Mouse (Mus musculus): Measurements from ENCODE around the gene Cyp27b1. TPM values are rescaled to one million over a fixed set of nuclear protein-coding genes. Genes with fewer than 3 reads are reported as not detected.
A peak's percentile ranks its signal among the peaks of the same experiment; 100 is the strongest.

Gene Cyp27b1
- polyA plus RNA-seq, 1 experiment from 2014 or later: 0.23 TPM

DNA sequence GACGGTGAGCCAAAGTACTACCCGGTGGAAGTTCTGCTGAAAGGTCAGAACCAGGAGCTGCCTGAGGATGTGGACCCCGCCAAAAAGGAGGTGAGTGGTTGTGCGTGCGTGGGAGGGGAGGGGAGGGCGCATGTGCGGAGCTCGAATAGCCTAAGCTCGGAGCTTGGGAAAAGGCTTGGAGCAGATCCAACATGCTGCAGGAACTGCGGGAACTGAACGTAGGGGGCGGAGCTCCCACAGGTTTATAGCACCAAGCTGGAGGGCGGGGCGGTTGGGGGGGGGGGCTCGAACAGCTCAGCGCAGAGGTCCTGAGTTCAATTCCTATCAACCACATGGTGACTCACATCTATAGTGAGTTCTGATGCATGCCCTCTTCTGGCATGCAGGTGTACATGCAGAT lies 29.6 kb upstream of the Cyp27b1 start:
- H3K4me1 ChIP-seq (replicated peaks; ENCODE audit: control insufficient read depth, insufficient read depth, low read length): no peaks in the 10 kb centered on the region
- no peak overlapping the region for H3K9ac ChIP-seq (ENCODE audit: low read length)
- H3K27me3 ChIP-seq (ENCODE audit: control insufficient read depth, insufficient read depth, low read length): no peaks in the 10 kb centered on the region
- no peak for DNase-seq (ENCODE audit: low spot score)
- WGBS: 81% methylated on average over 16 of the region's 16 CpGs
- H3K36me3 ChIP-seq (ENCODE audit: control insufficient read depth, insufficient read depth, low read length): no peaks in the 10 kb centered on the region; the same call in 1 of the 2 replicates
- H3K9me3 ChIP-seq (ENCODE audit: control insufficient read depth, low read length): no peaks in the 10 kb centered on the region
- H3K4me2 ChIP-seq (ENCODE audit: low read depth, low read length, severe bottlenecking): no peak overlapping the region
- no peak overlapping the region for H3K27ac ChIP-seq (ENCODE audit: low read depth, low read length)
- H3K4me3 ChIP-seq (ENCODE audit: low read depth, low read length): no peak overlapping the region
- ATAC-seq (replicated peaks; ENCODE audit: low FRiP score): no peak

GRCm38 (mm10) chr10:127030336-127031296 lies 17.4 kb upstream of the Cyp27b1 start, which contains the start of gene Tsfm:
Gene Tsfm, minus strand, starts transcription at chr10:127030840.
- H3K27ac ChIP-seq (ENCODE audit: low read depth, low read length): peak within 1 kb of the TSS; percentile 66; the same call in 1 of the 2 replicates
- WGBS: 6% methylated on average over 55 of the region's 56 CpGs
- peaks cover 2% of the 10 kb centered on the region; the same call in 1 of the 2 replicates for H3K36me3 ChIP-seq (ENCODE audit: control insufficient read depth, insufficient read depth, low read length)
- peak within 1 kb of the TSS; percentile 93 for H3K9ac ChIP-seq (ENCODE audit: low read length)
- peak within 1 kb of the TSS; percentile 79 for H3K4me2 ChIP-seq (ENCODE audit: low read depth, low read length, severe bottlenecking)
- peak within 1 kb of the TSS; percentile 59 for H3K4me3 ChIP-seq (ENCODE audit: low read depth, low read length)
- ATAC-seq (replicated peaks; ENCODE audit: low FRiP score): peak; percentile 86
- H3K9me3 ChIP-seq (ENCODE audit: control insufficient read depth, low read length): no peaks in the 10 kb centered on the region
- peaks cover 4% of the 10 kb centered on the region for H3K4me1 ChIP-seq (replicated peaks; ENCODE audit: control insufficient read depth, insufficient read depth, low read length)
- DNase-seq (ENCODE audit: low spot score): peak; percentile 94
- no peaks in the 10 kb centered on the region for H3K27me3 ChIP-seq (ENCODE audit: control insufficient read depth, insufficient read depth, low read length)

DNA sequence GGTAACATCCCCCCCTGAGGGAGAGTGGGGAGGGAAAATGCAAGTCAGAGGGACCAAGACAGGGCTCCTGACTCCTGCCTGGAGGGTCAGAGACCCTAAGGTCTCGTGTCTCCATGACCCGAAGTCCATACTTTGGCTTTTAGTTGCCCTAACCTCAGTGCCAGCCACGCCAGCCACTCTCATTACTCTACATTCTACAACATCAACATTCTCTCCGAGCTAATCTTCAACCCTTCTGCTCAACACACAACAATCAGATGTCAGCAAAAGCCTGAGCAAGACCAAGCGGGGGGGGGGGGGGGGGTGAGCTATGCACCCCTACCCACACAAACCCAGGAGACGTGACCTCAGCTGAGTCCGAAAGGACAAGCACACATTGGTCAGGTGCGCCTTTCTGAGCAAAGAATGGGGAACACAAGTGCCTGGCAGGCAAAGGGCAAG lies 14.7 kb upstream of the Cyp27b1 start:
- no peak overlapping the region for H3K27ac ChIP-seq (ENCODE audit: low read depth, low read length)
- no peaks in the 10 kb centered on the region for H3K9me3 ChIP-seq (ENCODE audit: control insufficient read depth, low read length)
- no peak overlapping the region for H3K4me3 ChIP-seq (ENCODE audit: low read depth, low read length)
- no peaks in the 10 kb centered on the region; the same call in 1 of the 2 replicates for H3K36me3 ChIP-seq (ENCODE audit: control insufficient read depth, insufficient read depth, low read length)
- H3K4me2 ChIP-seq (ENCODE audit: low read depth, low read length, severe bottlenecking): no peak overlapping the region
- 83% methylated on average over 8 of the region's 8 CpGs for WGBS
- no peak overlapping the region for H3K9ac ChIP-seq (ENCODE audit: low read length)
- ATAC-seq (replicated peaks; ENCODE audit: low FRiP score) (no peak), DNase-seq (ENCODE audit: low spot score) (no peak)
- H3K27me3 ChIP-seq (ENCODE audit: control insufficient read depth, insufficient read depth, low read length): no peaks in the 10 kb centered on the region
- peaks cover 4% of the 10 kb centered on the region for H3K4me1 ChIP-seq (replicated peaks; ENCODE audit: control insufficient read depth, insufficient read depth, low read length)

- ATAC-seq (replicated peaks; ENCODE audit: low FRiP score): no peak
- Histone ChIP-seq H3K4me2 (ENCODE audit: low read depth, low read length, severe bottlenecking) (no peak overlapping the region), H3K27ac (ENCODE audit: low read depth, low read length) (no peak overlapping the region), H3K27me3 (ENCODE audit: control insufficient read depth, insufficient read depth, low read length) (peaks cover 2% of the 10 kb centered on the region; the same call in 1 of the 2 replicates), H3K9me3 (ENCODE audit: control insufficient read depth, low read length) (no peaks in the 10 kb centered on the region), H3K36me3 (ENCODE audit: control insufficient read depth, insufficient read depth, low read length) (no peaks in the 10 kb centered on the region), H3K4me1 (replicated peaks; ENCODE audit: control insufficient read depth, insufficient read depth, low read length) (no peaks in the 10 kb centered on the region), H3K4me3 (ENCODE audit: low read depth, low read length) (no peak overlapping the region), H3K9ac (ENCODE audit: low read length) (no peak overlapping the region)
- WGBS: 84% methylated on average over 12 of the region's 12 CpGs
- DNase-seq (ENCODE audit: low spot score): no peak
Observed at GRCm38 (mm10) chr10:127036273-127036672, 11.8 kb upstream of the Cyp27b1 start.

DNA sequence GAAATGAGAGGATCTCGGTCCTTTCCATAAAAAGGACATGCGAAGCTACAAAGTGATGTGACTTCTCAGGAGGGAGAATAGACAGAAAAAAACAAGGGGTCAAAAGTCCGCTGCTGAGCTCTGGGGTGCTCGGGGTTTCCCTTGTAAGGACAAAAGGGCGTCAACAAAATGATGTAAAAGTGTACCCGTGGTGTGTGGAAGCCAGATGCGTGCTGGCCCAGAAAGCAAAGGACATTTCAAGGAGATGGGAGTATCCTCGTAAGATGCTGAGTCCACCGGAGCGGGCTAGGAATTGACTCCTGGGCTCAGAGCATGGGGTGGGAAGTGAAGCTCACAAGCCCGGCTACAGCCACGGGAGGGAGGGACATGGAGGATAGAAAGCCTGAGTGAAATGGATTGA lies 10.4 kb upstream of the Cyp27b1 start:
- H3K27me3 ChIP-seq (ENCODE audit: control insufficient read depth, insufficient read depth, low read length): peaks cover 2% of the 10 kb centered on the region; the same call in 1 of the 2 replicates
- H3K4me2 ChIP-seq (ENCODE audit: low read depth, low read length, severe bottlenecking): no peak overlapping the region
- no peaks in the 10 kb centered on the region for H3K36me3 ChIP-seq (ENCODE audit: control insufficient read depth, insufficient read depth, low read length)
- no peak overlapping the region for H3K9ac ChIP-seq (ENCODE audit: low read length)
- WGBS: 72% methylated on average over 12 of the region's 12 CpGs
- DNase-seq (ENCODE audit: low spot score): no peak
- no peak for ATAC-seq (replicated peaks; ENCODE audit: low FRiP score)
- H3K4me1 ChIP-seq (replicated peaks; ENCODE audit: control insufficient read depth, insufficient read depth, low read length): no peaks in the 10 kb centered on the region
- no peaks in the 10 kb centered on the region for H3K9me3 ChIP-seq (ENCODE audit: control insufficient read depth, low read length)
- H3K4me3 ChIP-seq (ENCODE audit: low read depth, low read length): no peak overlapping the region
- H3K27ac ChIP-seq (ENCODE audit: low read depth, low read length): no peak overlapping the region

GRCm38 (mm10) chr10:127040569-127041214 lies 7.4 kb upstream of the Cyp27b1 start:
- H3K4me3 ChIP-seq (ENCODE audit: low read depth, low read length): peak overlapping the region; percentile 69
- peak overlapping the region; percentile 58 for H3K9ac ChIP-seq (ENCODE audit: low read length)
- peaks cover 2% of the 10 kb centered on the region; the same call in 1 of the 2 replicates for H3K27me3 ChIP-seq (ENCODE audit: control insufficient read depth, insufficient read depth, low read length)
- ATAC-seq (replicated peaks; ENCODE audit: low FRiP score) (0 out of 2 replicates have a peak, but pooled peaks have one; percentile 17), DNase-seq (ENCODE audit: low spot score) (no peak)
- H3K4me2 ChIP-seq (ENCODE audit: low read depth, low read length, severe bottlenecking): peak overlapping the region; percentile 99
- H3K9me3 ChIP-seq (ENCODE audit: control insufficient read depth, low read length): no peaks in the 10 kb centered on the region
- 0 out of 2 replicates have a peak, but pooled peaks cover 2% of the 10 kb centered on the region for H3K4me1 ChIP-seq (replicated peaks; ENCODE audit: control insufficient read depth, insufficient read depth, low read length)
- H3K36me3 ChIP-seq (ENCODE audit: control insufficient read depth, insufficient read depth, low read length): no peaks in the 10 kb centered on the region
- H3K27ac ChIP-seq (ENCODE audit: low read depth, low read length): no peak overlapping the region
- under 1% methylated on average over 20 of the region's 20 CpGs for WGBS

DNA sequence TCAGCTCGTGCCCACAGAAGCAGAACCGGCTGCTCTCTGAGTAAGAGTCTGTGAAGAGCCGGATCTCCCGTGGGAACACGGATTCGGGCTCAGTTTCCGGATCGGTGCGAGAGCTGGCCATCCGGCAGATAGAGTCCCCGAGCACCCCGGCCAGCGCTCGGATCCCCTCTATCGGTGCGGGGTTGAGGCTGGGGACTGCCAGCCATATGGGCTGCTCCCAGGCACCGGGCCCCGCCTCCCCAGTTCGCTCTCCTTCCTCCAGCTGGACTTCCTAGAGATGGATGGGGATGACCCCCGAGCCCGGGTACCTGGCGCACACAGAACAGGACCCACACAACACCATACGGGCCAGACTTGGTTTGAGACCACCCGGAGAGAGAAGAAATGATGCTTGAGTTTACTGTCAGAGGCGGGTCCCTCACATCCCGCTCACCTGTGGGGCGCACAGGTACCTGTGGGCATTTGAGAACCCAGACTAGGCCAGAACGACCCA lies 6.7 kb upstream of the Cyp27b1 start, which contains the start of the genes Mettl1 and Eef1akmt3:
Gene Mettl1, plus strand, starts transcription at position 141 of the 493 bp plus-strand sequence.
Gene Eef1akmt3, minus strand, starts transcription at position 240 of the 493 bp plus-strand sequence.
- H3K4me3 ChIP-seq (ENCODE audit: low read depth, low read length): peak within 1 kb of the TSS; percentile 69
- H3K27me3 ChIP-seq (ENCODE audit: control insufficient read depth, insufficient read depth, low read length): peaks cover 2% of the 10 kb centered on the region; the same call in 1 of the 2 replicates
- H3K36me3 ChIP-seq (ENCODE audit: control insufficient read depth, insufficient read depth, low read length): no peaks in the 10 kb centered on the region
- DNase-seq (ENCODE audit: low spot score) (peak; percentile 77), ATAC-seq (replicated peaks; ENCODE audit: low FRiP score) (peak; percentile 75)
- peak within 1 kb of the TSS; percentile 99 for H3K4me2 ChIP-seq (ENCODE audit: low read depth, low read length, severe bottlenecking)
- peak within 1 kb of the TSS; percentile 58 for H3K9ac ChIP-seq (ENCODE audit: low read length)
- 0 out of 2 replicates have a peak, but pooled peaks cover 2% of the 10 kb centered on the region for H3K4me1 ChIP-seq (replicated peaks; ENCODE audit: control insufficient read depth, insufficient read depth, low read length)
- under 1% methylated on average over 28 of the region's 28 CpGs for WGBS
- H3K9me3 ChIP-seq (ENCODE audit: control insufficient read depth, low read length): no peaks in the 10 kb centered on the region
- H3K27ac ChIP-seq (ENCODE audit: low read depth, low read length): no peak within 1 kb of the TSS

DNA sequence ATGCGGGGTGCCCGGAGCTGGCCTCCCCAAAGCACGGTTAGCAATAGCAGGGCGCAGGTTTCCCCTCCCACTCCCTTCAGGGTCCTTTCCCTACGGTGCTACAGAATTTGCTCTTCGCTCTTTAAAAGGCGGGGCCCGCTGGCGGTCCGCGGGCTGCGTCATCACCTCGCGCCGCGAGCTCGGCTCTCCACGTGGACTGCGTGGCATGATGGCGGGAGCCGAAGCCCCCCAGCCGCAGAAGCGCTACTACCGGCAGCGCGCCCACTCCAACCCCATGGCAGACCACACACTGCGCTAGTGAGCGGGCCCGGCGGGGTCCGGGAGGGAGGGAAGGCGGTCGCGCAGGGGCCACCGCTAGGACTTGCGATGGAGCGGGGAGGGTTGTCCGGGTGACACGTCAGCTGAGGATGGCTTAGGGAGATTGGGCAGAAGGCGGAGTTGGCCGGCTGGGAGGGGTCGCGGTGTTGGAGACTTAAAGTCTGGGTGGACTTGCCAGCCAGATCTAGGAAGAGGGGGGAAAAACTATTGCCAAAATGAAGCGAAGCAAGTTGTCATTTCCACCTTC lies 6.2 kb upstream of the Cyp27b1 start:
- Histone ChIP-seq H3K9ac (ENCODE audit: low read length) (peak overlapping the region; percentile 58), H3K4me3 (ENCODE audit: low read depth, low read length) (peak overlapping the region; percentile 69), H3K4me2 (ENCODE audit: low read depth, low read length, severe bottlenecking) (peak overlapping the region; percentile 99), H3K36me3 (ENCODE audit: control insufficient read depth, insufficient read depth, low read length) (no peaks in the 10 kb centered on the region), H3K27ac (ENCODE audit: low read depth, low read length) (no peak overlapping the region), H3K9me3 (ENCODE audit: control insufficient read depth, low read length) (no peaks in the 10 kb centered on the region), H3K27me3 (ENCODE audit: control insufficient read depth, insufficient read depth, low read length) (peaks cover 2% of the 10 kb centered on the region; the same call in 1 of the 2 replicates), H3K4me1 (replicated peaks; ENCODE audit: control insufficient read depth, insufficient read depth, low read length) (0 out of 2 replicates have a peak, but pooled peaks cover 2% of the 10 kb centered on the region)
- under 1% methylated on average over 44 of the region's 44 CpGs for WGBS
- DNase-seq (ENCODE audit: low spot score) (peak; percentile 96), ATAC-seq (replicated peaks; ENCODE audit: low FRiP score) (peak; percentile 86)
